In genomic region chr8:75033511-75034243, GRCm38 (mm10) we compare ENCODE assay signal across 7 mouse cellular contexts. TPM values are rescaled to one million over a fixed set of nuclear protein-coding genes. Genes with fewer than 3 reads are reported as not detected.
A peak's percentile ranks its signal among the peaks of the same experiment; 100 is the strongest.
DNase-seq lines count a peak whose midpoint lies in the region; ATAC-seq lines count a peak whose summit lies in the region.

Gene Tom1, plus strand, starts transcription at chr8:75033705.

- no peaks in the 10 kb centered on the region for H3K27me3 ChIP-seq in embryonic facial prominence, embryonic 12.5 days
- H3K27me3 ChIP-seq in limb, embryonic 11.5 days (ENCODE audit: control insufficient read depth, insufficient read depth, low read length): no peaks in the 10 kb centered on the region
- no peaks in the 10 kb centered on the region for H3K27me3 ChIP-seq in midbrain, embryonic 14.5 days (ENCODE audit: control insufficient read depth, insufficient read depth, low read length)

- peak; percentile 97 for ATAC-seq in embryonic facial prominence, embryonic 12.5 days (ENCODE audit: insufficient number of reproducible peaks, insufficient read depth, low FRiP score, low TSS enrichment)
- peak; percentile 99 for ATAC-seq in limb, embryonic 11.5 days (ENCODE audit: insufficient number of reproducible peaks, low FRiP score, low TSS enrichment, low read depth)
- ATAC-seq in midbrain, embryonic 14.5 days (ENCODE audit: low FRiP score, low TSS enrichment): peak; percentile 99

- DNase-seq in adrenal gland, postnatal 25 days: peak; percentile 96
- DNase-seq in heart, adult 11 months: peak; percentile 100
- peak; percentile 99 for DNase-seq in kidney, adult 18-20 months
- peak; percentile 99 for DNase-seq in limb, embryonic 11.5 days (ENCODE audit: low spot score)
- DNase-seq in midbrain, embryonic 14.5 days: peak; percentile 99
- peak; percentile 94 to 97 for DNase-seq in spleen, adult 18-20 months

- H3K4me2 ChIP-seq in embryonic facial prominence, embryonic 12.5 days (replicated peaks): peak within 1 kb of the TSS; percentile 89
- H3K4me2 ChIP-seq in limb, embryonic 11.5 days (ENCODE audit: low read depth, severe bottlenecking): peak within 1 kb of the TSS; percentile 93
- H3K4me2 ChIP-seq in midbrain, embryonic 14.5 days (ENCODE audit: low read length): peak within 1 kb of the TSS; percentile 88

- under 1% methylated on average over 62 of the region's 62 CpGs for WGBS in embryonic facial prominence, embryonic 12.5 days
- WGBS in limb, embryonic 11.5 days: 0% methylated on average over 62 of the region's 62 CpGs
- under 1% methylated on average over 62 of the region's 62 CpGs for WGBS in midbrain, embryonic 14.5 days

- peaks cover 13% of the 10 kb centered on the region; the same call in 1 of the 2 replicates for H3K4me1 ChIP-seq in embryonic facial prominence, embryonic 12.5 days
- H3K4me1 ChIP-seq in limb, embryonic 11.5 days (ENCODE audit: control insufficient read depth, insufficient read depth, low read length): no peaks in the 10 kb centered on the region
- peaks cover 9% of the 10 kb centered on the region for H3K4me1 ChIP-seq in midbrain, embryonic 14.5 days (ENCODE audit: control insufficient read depth, insufficient read depth, low read length)

- peak within 1 kb of the TSS; percentile 77 for H3K27ac ChIP-seq in embryonic facial prominence, embryonic 12.5 days
- no peak within 1 kb of the TSS for H3K27ac ChIP-seq in limb, embryonic 11.5 days (replicated peaks; ENCODE audit: low read depth, low read length)
- peak within 1 kb of the TSS; percentile 87 for H3K27ac ChIP-seq in midbrain, embryonic 14.5 days (replicated peaks; ENCODE audit: low read depth, low read length)

- H3K9ac ChIP-seq in embryonic facial prominence, embryonic 12.5 days: peak within 1 kb of the TSS; percentile 66
- peak within 1 kb of the TSS; percentile 64 for H3K9ac ChIP-seq in limb, embryonic 11.5 days (ENCODE audit: low read length)
- H3K9ac ChIP-seq in midbrain, embryonic 14.5 days (replicated peaks; ENCODE audit: low read length): peak within 1 kb of the TSS; percentile 60

- H3K36me3 ChIP-seq in embryonic facial prominence, embryonic 12.5 days: peaks cover 17% of the 10 kb centered on the region
- no peaks in the 10 kb centered on the region for H3K36me3 ChIP-seq in limb, embryonic 11.5 days (ENCODE audit: control insufficient read depth, insufficient read depth, low read length)
- peaks cover 23% of the 10 kb centered on the region for H3K36me3 ChIP-seq in midbrain, embryonic 14.5 days (ENCODE audit: control insufficient read depth, insufficient read depth, low read length)

- no peaks in the 10 kb centered on the region for H3K9me3 ChIP-seq in embryonic facial prominence, embryonic 12.5 days
- no peaks in the 10 kb centered on the region for H3K9me3 ChIP-seq in limb, embryonic 11.5 days (ENCODE audit: control insufficient read depth, low read length)
- no peaks in the 10 kb centered on the region for H3K9me3 ChIP-seq in midbrain, embryonic 14.5 days (ENCODE audit: control insufficient read depth, low read length)

- peak within 1 kb of the TSS; percentile 65 for H3K4me3 ChIP-seq in embryonic facial prominence, embryonic 12.5 days
- H3K4me3 ChIP-seq in limb, embryonic 11.5 days (ENCODE audit: low read depth, low read length): peak within 1 kb of the TSS; percentile 62
- peak within 1 kb of the TSS; percentile 65 for H3K4me3 ChIP-seq in midbrain, embryonic 14.5 days (replicated peaks; ENCODE audit: low read depth, low read length)

RNA-seq across cellular contexts. Expression of gene Tom1, which starts in this region (rescaled TPM):
- total RNA-seq in adrenal gland, postnatal 25 days (2021): 36.1 and 45.9 TPM in 2 replicates
- 30.5 and 36.9 TPM in 2 replicates for polyA plus RNA-seq in embryonic facial prominence, embryonic 12.5 days (2016; fragmentation: Nextera tagmentation; extraction: Ambion mirVana)
- polyA plus RNA-seq in limb, embryonic 11.5 days (2014; fragmentation: Nextera tagmentation; extraction: Ambion mirVana): 30.1 and 35.0 TPM in 2 replicates
- 24.9 and 26.2 TPM in 2 replicates for polyA plus RNA-seq in midbrain, embryonic 14.5 days (2014; fragmentation: Nextera tagmentation; extraction: Ambion mirVana)
